Mouse (Mus musculus) heart, postnatal 10 days (tissue): ENCODE results near the gene Ier5. TPM values are rescaled to one million over a fixed set of nuclear protein-coding genes. Genes with fewer than 3 reads are reported as not detected.
A peak's percentile ranks its signal among the peaks of the same experiment; 100 is the strongest.

Source experiments
- DNase-seq, 2 experiments: peaks; one replicate each; pipeline ENCODE4 v3.0.0; 2021
- intact Hi-C: fragments of 180-260 bp; cut with DNase I; formaldehyde crosslinking; loops from one replicate; pipeline ENCODE4 v1.15.1; 2025
- total RNA-seq, 2 experiments: library from RNA; stranded (reverse); gene quantifications; 2 replicates each; pipeline ENCODE4 v1.2.3; 2021

Ier5 gene
- 10 to 100 TPM; 20.4 to 22.6 TPM for total RNA-seq

GRCm38 (mm10) chr1:155099280-155099848 is at the start of gene Ier5:
TSS of gene Ier5 (minus strand) at chr1:155099636.
- intact Hi-C loops, result loop anchor here (1.0 to 5.0 kb wide), 5 partner anchors 17 to 113 kb away; partner anchors contain the start of gene Stx6
- DNase-seq, result peak; percentile 98

- intact Hi-C loops, result no loop called here
- DNase-seq, result no peak
Measured at GRCm38 (mm10) chr1:155147228-155147627, 47.8 kb upstream of the Ier5 start.

- peak; percentile 60 to 64 for DNase-seq
- intact Hi-C loops, result no loop called here
Measured at GRCm38 (mm10) chr1:155146572-155146980, 47.1 kb upstream of the Ier5 start, which contains the start of gene Mr1. TSS of gene Mr1 (minus strand) at chr1:155146814.

GRCm38 (mm10) chr1:155145620-155146019 is 46.2 kb upstream of the Ier5 start:
- intact Hi-C loops, result no loop called here
- DNase-seq, result peak; percentile 37 to 51

GRCm38 (mm10) chr1:155140076-155140475 is 40.6 kb upstream of the Ier5 start:
- DNase-seq, result peak; percentile 77 to 80
- intact Hi-C loops, result loop anchor here (1.0 to 5.0 kb wide), 3 partner anchors 77 to 113 kb away; no protein-coding TSS in a partner anchor

- DNase-seq, result peak; percentile 60 to 64
- intact Hi-C loops, result loop anchor here (5.0 kb wide), 1 partner anchor 41 kb away; the partner anchor contains the start of gene Ier5
Measured at GRCm38 (mm10) chr1:155138795-155139194, 39.4 kb upstream of the Ier5 start.

GRCm38 (mm10) chr1:155134866-155135265 is 35.4 kb upstream of the Ier5 start:
- DNase-seq, result no peak
- intact Hi-C loops, result loop anchor here (5.0 kb wide), 1 partner anchor 38 kb away; the partner anchor contains the start of gene Ier5

GRCm38 (mm10) chr1:155127429-155127934 is 28.0 kb upstream of the Ier5 start:
- intact Hi-C loops, result no loop called here
- DNase-seq, result no peak

GRCm38 (mm10) chr1:155126716-155127115 is 27.3 kb upstream of the Ier5 start:
- intact Hi-C loops, result no loop called here

GRCm38 (mm10) chr1:155124397-155124796 is 25.0 kb upstream of the Ier5 start:
- intact Hi-C loops, result no loop called here
- DNase-seq, result peak in 1 of 2 experiments; percentile 42

More at GRCm38 (mm10) chr1:155126716-155127115, 27.3 kb upstream of the Ier5 start:
- peak in 1 of 2 experiments; percentile 20 for DNase-seq

- peak; percentile 91 for DNase-seq
- intact Hi-C loops, result loop anchor here (1.0 kb wide), 1 partner anchor 24 kb away; no protein-coding TSS in a partner anchor
Measured at GRCm38 (mm10) chr1:155121977-155122939, 22.8 kb upstream of the Ier5 start.

- no peak for DNase-seq
- intact Hi-C loops, result no loop called here
Measured at GRCm38 (mm10) chr1:155119719-155120118, 20.3 kb upstream of the Ier5 start.

GRCm38 (mm10) chr1:155113946-155114345 is 14.5 kb upstream of the Ier5 start:
- intact Hi-C loops, result no loop called here
- no peak for DNase-seq

- intact Hi-C loops, result no loop called here
- DNase-seq, result no peak
Measured at GRCm38 (mm10) chr1:155112875-155113274, 13.4 kb upstream of the Ier5 start.

- intact Hi-C loops, result no loop called here
- no peak for DNase-seq
Measured at GRCm38 (mm10) chr1:155112118-155112517, 12.7 kb upstream of the Ier5 start.

GRCm38 (mm10) chr1:155111491-155111890 is 12.1 kb upstream of the Ier5 start:
- no peak for DNase-seq
- intact Hi-C loops, result no loop called here

- peak in 1 of 2 experiments; percentile 63 for DNase-seq
- intact Hi-C loops, result no loop called here
Measured at GRCm38 (mm10) chr1:155109387-155110350, 10.2 kb upstream of the Ier5 start.

GRCm38 (mm10) chr1:155108412-155108811 is 9.0 kb upstream of the Ier5 start:
- DNase-seq, result peak in 1 of 2 experiments; percentile 64
- intact Hi-C loops, result no loop called here

- intact Hi-C loops, result no loop called here
- no peak for DNase-seq
Measured at GRCm38 (mm10) chr1:155107843-155108242, 8.4 kb upstream of the Ier5 start.

- intact Hi-C loops, result no loop called here
- DNase-seq, result no peak
Measured at GRCm38 (mm10) chr1:155106310-155106709, 6.9 kb upstream of the Ier5 start.
